ENCODE assay signal across 8 mouse cellular contexts in genomic region chr2:167630421-167630820, GRCm38 (mm10). TPM values are rescaled to one million over a fixed set of nuclear protein-coding genes. Genes with fewer than 3 reads are reported as not detected.
DNase-seq lines count a peak whose midpoint lies in the region; ATAC-seq and TF ChIP-seq lines count a peak whose summit lies in the region.

No protein-coding gene starts in this region.

- H3K4me3 ChIP-seq in heart, embryonic 13.5 days, result peak overlapping the region; percentile 86
- H3K4me3 ChIP-seq in bone marrow macrophage, adult 2 months (ENCODE audit: insufficient read depth, low read length), result peak overlapping the region; percentile 59
- H3K4me3 ChIP-seq in hindbrain, embryonic 13.5 days, result peak overlapping the region; percentile 87
- H3K4me3 ChIP-seq in midbrain, embryonic 13.5 days (replicated peaks), result peak overlapping the region; percentile 90

- no peak for TF ChIP-seq POLR2A in bone marrow macrophage, adult 2 months (IDR thresholded peaks at IDR 0.05; ENCODE audit: borderline replicate concordance, low read depth, low read length)

- no peak for TF ChIP-seq CTCF in bone marrow macrophage, adult 2 months (IDR thresholded peaks at IDR 0.05; ENCODE audit: low read depth, low read length)

- no peaks in the 10 kb centered on the region for H3K9me3 ChIP-seq in heart, embryonic 13.5 days
- H3K9me3 ChIP-seq in hindbrain, embryonic 13.5 days, result no peaks in the 10 kb centered on the region
- no peaks in the 10 kb centered on the region for H3K9me3 ChIP-seq in midbrain, embryonic 13.5 days

- H3K27me3 ChIP-seq in heart, embryonic 13.5 days (replicated peaks), result no peaks in the 10 kb centered on the region
- no peaks in the 10 kb centered on the region for H3K27me3 ChIP-seq in hindbrain, embryonic 13.5 days
- H3K27me3 ChIP-seq in midbrain, embryonic 13.5 days, result no peaks in the 10 kb centered on the region

- DNase-seq in heart, postnatal 4 days, result no peak
- no peak for DNase-seq in testis, postnatal 10 days (ENCODE audit: low spot score)
- no peak for DNase-seq in right cerebral cortex, adult 18-20 months

- WGBS in heart, embryonic 13.5 days, result 51% methylated on average over 5 of the region's 5 CpGs
- WGBS in hindbrain, embryonic 13.5 days, result 86% methylated on average over 5 of the region's 5 CpGs
- WGBS in midbrain, embryonic 13.5 days, result 80% methylated on average over 5 of the region's 5 CpGs

- peaks cover 20% of the 10 kb centered on the region for H3K36me3 ChIP-seq in heart, embryonic 13.5 days
- peaks cover 16% of the 10 kb centered on the region for H3K36me3 ChIP-seq in hindbrain, embryonic 13.5 days
- H3K36me3 ChIP-seq in midbrain, embryonic 13.5 days, result peaks cover 22% of the 10 kb centered on the region

- no peak for ATAC-seq in heart, embryonic 13.5 days (ENCODE audit: extremely low read depth, insufficient number of reproducible peaks, low FRiP score, low TSS enrichment)
- no peak for ATAC-seq in hindbrain, embryonic 13.5 days (ENCODE audit: low FRiP score)
- ATAC-seq in midbrain, embryonic 13.5 days, result no peak
- ATAC-seq in erythroid progenitor cell, adult 5-6 weeks (replicated peaks; ENCODE audit: low FRiP score, poor library complexity, severe bottlenecking), result no peak

- H3K9ac ChIP-seq in heart, embryonic 13.5 days, result peak overlapping the region; percentile 99
- H3K9ac ChIP-seq in hindbrain, embryonic 13.5 days, result peak overlapping the region; percentile 90
- peak overlapping the region; percentile 93 for H3K9ac ChIP-seq in midbrain, embryonic 13.5 days (replicated peaks)

- H3K4me1 ChIP-seq in heart, embryonic 13.5 days, result peaks cover 76% of the 10 kb centered on the region
- H3K4me1 ChIP-seq in bone marrow macrophage, adult 2 months (ENCODE audit: control insufficient read depth, insufficient read depth, low read length), result peaks cover 41% of the 10 kb centered on the region
- H3K4me1 ChIP-seq in hindbrain, embryonic 13.5 days (replicated peaks), result peaks cover 74% of the 10 kb centered on the region
- H3K4me1 ChIP-seq in midbrain, embryonic 13.5 days (replicated peaks), result peaks cover 69% of the 10 kb centered on the region

- peak overlapping the region; percentile 91 for H3K27ac ChIP-seq in heart, embryonic 13.5 days (replicated peaks)
- no peak overlapping the region for H3K27ac ChIP-seq in bone marrow macrophage, adult 2 months (ENCODE audit: insufficient read depth, low read depth, low read length)
- peak overlapping the region; percentile 92; the same call in 1 of the 2 replicates for H3K27ac ChIP-seq in hindbrain, embryonic 13.5 days
- no peak overlapping the region for H3K27ac ChIP-seq in midbrain, embryonic 13.5 days

- H3K4me2 ChIP-seq in heart, embryonic 13.5 days, result peak overlapping the region; percentile 97
- H3K4me2 ChIP-seq in hindbrain, embryonic 13.5 days, result peak overlapping the region; percentile 93
- H3K4me2 ChIP-seq in midbrain, embryonic 13.5 days (replicated peaks), result peak overlapping the region; percentile 90

RNA-seq across cellular contexts. Expression of gene Ube2v1, which starts 1.5 kb away (rescaled TPM):
- polyA plus RNA-seq in heart, embryonic 13.5 days (2015; fragmentation: Nextera tagmentation; extraction: Ambion mirVana), result 216 and 229 TPM in 2 replicates
- total RNA-seq in heart, postnatal 4 days (2021), result 100 to 1,000 TPM; 131 to 137 TPM
- 132 and 166 TPM in 2 replicates for polyA plus RNA-seq in bone marrow macrophage, adult 2 months (2012; ENCODE audit: insufficient read depth, insufficient read length, missing spikeins)
- polyA plus RNA-seq in hindbrain, embryonic 13.5 days (2015; fragmentation: Nextera tagmentation; extraction: Ambion mirVana), result 310 and 311 TPM in 2 replicates
- polyA plus RNA-seq in midbrain, embryonic 13.5 days (2015; fragmentation: Nextera tagmentation; extraction: Ambion mirVana), result 298 and 301 TPM in 2 replicates
- 186 and 189 TPM in 2 replicates for total RNA-seq in erythroid progenitor cell, adult 5-6 weeks (2015; ENCODE audit: low replicate concordance)
- 82.3 and 114 TPM in 2 replicates for total RNA-seq in erythroid progenitor cell, adult 5-6 weeks (2017; ENCODE audit: low replicate concordance)

RNA-seq across cellular contexts. Expression of gene Gm20431, which starts 30.9 kb away (rescaled TPM):
- polyA plus RNA-seq in heart, embryonic 13.5 days (2015; fragmentation: Nextera tagmentation; extraction: Ambion mirVana), result 1.9 and 4.5 TPM in 2 replicates
- total RNA-seq in heart, postnatal 4 days (2021), result 10 to 100 TPM; 23.0 to 26.1 TPM
- polyA plus RNA-seq in bone marrow macrophage, adult 2 months (2012; ENCODE audit: insufficient read depth, insufficient read length, missing spikeins), result 13.5 and 19.6 TPM in 2 replicates
- polyA plus RNA-seq in hindbrain, embryonic 13.5 days (2015; fragmentation: Nextera tagmentation; extraction: Ambion mirVana), result 10.0 and 11.0 TPM in 2 replicates
- 9.8 and 11.2 TPM in 2 replicates for polyA plus RNA-seq in midbrain, embryonic 13.5 days (2015; fragmentation: Nextera tagmentation; extraction: Ambion mirVana)
- not detected in 2 replicates for total RNA-seq in erythroid progenitor cell, adult 5-6 weeks (2015; ENCODE audit: low replicate concordance)
- total RNA-seq in erythroid progenitor cell, adult 5-6 weeks (2017; ENCODE audit: low replicate concordance), result not detected in 2 replicates

RNA-seq across cellular contexts. Expression of gene Cebpb, which starts 58.3 kb away (rescaled TPM):
- 2.0 and 4.5 TPM in 2 replicates for polyA plus RNA-seq in heart, embryonic 13.5 days (2015; fragmentation: Nextera tagmentation; extraction: Ambion mirVana)
- 10 to 100 TPM; 15.9 to 16.6 TPM for total RNA-seq in heart, postnatal 4 days (2021)
- 109 and 122 TPM in 2 replicates for polyA plus RNA-seq in bone marrow macrophage, adult 2 months (2012; ENCODE audit: insufficient read depth, insufficient read length, missing spikeins)
- polyA plus RNA-seq in hindbrain, embryonic 13.5 days (2015; fragmentation: Nextera tagmentation; extraction: Ambion mirVana), result 0.60 and 0.88 TPM in 2 replicates
- polyA plus RNA-seq in midbrain, embryonic 13.5 days (2015; fragmentation: Nextera tagmentation; extraction: Ambion mirVana), result 0.20 TPM in 1 of 2 replicates, not detected in the other
- 6.3 and 6.5 TPM in 2 replicates for total RNA-seq in erythroid progenitor cell, adult 5-6 weeks (2015; ENCODE audit: low replicate concordance)
- total RNA-seq in erythroid progenitor cell, adult 5-6 weeks (2017; ENCODE audit: low replicate concordance), result 4.4 and 8.4 TPM in 2 replicates

RNA-seq across cellular contexts. Expression of gene Tmem189, which starts 59.2 kb away (rescaled TPM):
- 37.4 and 37.6 TPM in 2 replicates for polyA plus RNA-seq in heart, embryonic 13.5 days (2015; fragmentation: Nextera tagmentation; extraction: Ambion mirVana)
- total RNA-seq in heart, postnatal 4 days (2021), result 10 to 100 TPM; 41.1 to 41.6 TPM
- 129 and 138 TPM in 2 replicates for polyA plus RNA-seq in bone marrow macrophage, adult 2 months (2012; ENCODE audit: insufficient read depth, insufficient read length, missing spikeins)
- polyA plus RNA-seq in hindbrain, embryonic 13.5 days (2015; fragmentation: Nextera tagmentation; extraction: Ambion mirVana), result 30.8 and 33.5 TPM in 2 replicates
- polyA plus RNA-seq in midbrain, embryonic 13.5 days (2015; fragmentation: Nextera tagmentation; extraction: Ambion mirVana), result 27.1 and 28.0 TPM in 2 replicates
- 23.9 and 27.0 TPM in 2 replicates for total RNA-seq in erythroid progenitor cell, adult 5-6 weeks (2015; ENCODE audit: low replicate concordance)
- total RNA-seq in erythroid progenitor cell, adult 5-6 weeks (2017; ENCODE audit: low replicate concordance), result 16.9 and 19.5 TPM in 2 replicates

Comparison
In these comparisons a context has a peak if more than half of its experiments do, and no peak if none do; other contexts are left out.
1. H3K27ac ChIP-seq: peak in heart, embryonic 13.5 days (single experiment) and hindbrain, embryonic 13.5 days (single experiment); none in bone marrow macrophage, adult 2 months (single experiment) and midbrain, embryonic 13.5 days (single experiment).
2. RNA of gene Cebpb, which starts 58.3 kb away (polyA plus RNA-seq): 109 to 122 TPM in bone marrow macrophage, adult 2 months; 2.0 to 4.5 TPM in heart, embryonic 13.5 days, 0.60 to 0.88 TPM in hindbrain, embryonic 13.5 days and 0.20 TPM in midbrain, embryonic 13.5 days; every median in the first group is over 10 times any median in the second.
3. Peak in every context shown above with its lines, with median percentiles within 50 percentile points of each other: H3K4me2 ChIP-seq, H3K4me3 ChIP-seq and H3K9ac ChIP-seq.